Mouse (Mus musculus) spleen, embryonic (tissue): ENCODE measurements at regions not wholly inside any gene's neighbourhood (a gene's known extent, or its start where the extent isn't known, plus 50 kb on each side); places are given as distances from the start of the nearest gene placed in this dataset.

Experiments used
- CTCF ChIA-PET: fragments of 350-600 bp; sonication (Branson Sonifier 250); formaldehyde crosslinking; loops from one replicate; lab custom pipeline; 2022; lab: Charles Lee

DNA sequence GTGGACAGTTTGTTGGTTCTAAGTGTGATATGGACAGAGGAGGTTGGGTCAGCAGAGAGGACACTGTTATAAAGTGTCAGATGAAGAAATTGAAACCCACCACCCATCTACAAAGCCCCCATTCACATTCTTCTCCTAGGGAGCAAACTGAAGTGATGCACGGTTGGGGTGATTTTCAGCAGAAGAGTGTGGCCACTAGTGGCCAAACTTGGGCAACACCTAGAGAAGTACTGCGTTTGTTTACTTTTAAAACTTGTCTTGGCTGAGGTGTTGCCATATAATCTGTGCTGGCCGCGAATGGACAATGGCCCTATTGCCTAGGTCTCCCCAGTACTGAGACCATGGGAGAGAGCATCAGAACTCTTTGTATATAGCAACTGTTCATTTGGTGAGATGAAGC is 150.8 kb upstream of the Cox10 start:
- CTCF ChIA-PET, result no interaction called here

DNA sequence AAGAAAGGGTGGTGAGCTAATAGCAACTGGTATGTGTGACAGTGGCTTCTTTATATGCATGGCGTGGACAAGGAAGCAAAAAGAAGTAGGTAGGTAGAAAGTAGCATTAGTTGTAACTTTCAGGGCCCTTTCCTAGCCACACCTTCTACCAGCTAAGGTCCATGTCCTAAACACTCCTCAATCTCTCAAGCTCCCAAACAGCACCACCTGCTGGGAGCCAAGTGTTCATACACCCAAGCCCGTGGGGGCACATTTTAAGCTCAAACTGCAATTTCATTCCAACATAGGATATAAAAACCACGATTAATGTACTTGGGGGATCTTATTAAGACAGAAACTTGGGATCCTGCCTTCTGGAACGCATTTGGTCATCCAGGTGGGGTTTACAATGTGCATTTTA is 141.6 kb upstream of the Cox10 start:
- CTCF ChIA-PET, result no interaction called here

DNA sequence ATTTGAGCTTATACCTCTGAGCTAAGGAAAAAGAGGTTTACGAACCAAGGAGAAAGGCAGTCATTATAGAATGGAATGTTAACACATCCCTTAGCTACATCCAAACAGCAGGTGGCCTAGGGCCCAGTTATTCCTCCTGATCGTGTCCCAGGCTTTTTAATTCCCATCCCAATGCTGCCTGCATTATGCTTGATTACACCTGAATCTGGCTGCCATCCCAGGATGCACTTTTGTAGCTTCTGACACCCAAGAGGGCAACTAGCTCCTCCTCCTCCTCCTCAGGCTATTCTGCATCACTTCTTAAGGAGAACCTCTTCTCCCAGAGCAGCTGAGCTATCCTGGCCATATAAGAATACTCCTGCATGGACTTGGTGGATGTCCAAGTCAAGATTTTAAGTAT is 137.9 kb upstream of the Cox10 start:
- CTCF ChIA-PET, result no interaction called here

DNA sequence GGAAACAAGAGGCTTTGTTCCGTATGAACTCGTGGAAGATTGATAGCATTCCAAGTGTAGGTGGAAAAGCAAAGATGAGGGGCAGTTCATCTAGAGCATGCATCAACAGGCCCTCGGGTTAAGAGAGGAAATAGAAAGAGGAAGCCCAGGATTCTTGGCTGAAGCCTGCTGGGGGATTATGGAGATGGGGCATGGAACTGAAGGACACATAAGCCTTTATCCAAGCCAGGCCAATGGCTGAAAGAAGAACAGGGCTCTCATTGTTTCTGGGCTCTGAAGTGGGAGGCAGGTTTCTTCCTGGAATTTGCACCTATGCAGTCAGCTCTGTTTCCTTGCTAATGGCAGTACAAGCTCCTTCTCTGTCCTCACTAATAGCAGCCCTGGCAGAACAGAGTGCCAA is 131.6 kb upstream of the Cox10 start:
- CTCF ChIA-PET, result no interaction called here

DNA sequence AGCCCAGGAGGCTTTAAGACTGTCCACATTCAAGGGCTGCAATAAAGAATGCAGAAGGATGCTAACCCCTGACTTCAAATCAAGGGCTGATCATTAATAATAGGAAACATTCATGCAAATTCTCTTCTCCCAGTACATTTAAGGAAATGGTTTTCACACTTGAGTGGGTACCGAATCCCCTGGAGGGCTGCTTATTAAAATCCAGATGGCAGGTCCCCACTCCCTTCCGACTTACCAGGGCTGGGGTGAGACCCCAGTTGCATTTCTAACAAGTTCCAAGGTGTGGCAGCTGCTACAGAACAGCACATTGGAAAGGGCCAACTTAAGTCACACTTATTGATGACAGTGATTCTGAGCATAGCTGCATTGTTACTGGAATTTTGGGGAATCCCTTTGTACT is 129.0 kb upstream of the Cox10 start:
- CTCF ChIA-PET, result no interaction called here

DNA sequence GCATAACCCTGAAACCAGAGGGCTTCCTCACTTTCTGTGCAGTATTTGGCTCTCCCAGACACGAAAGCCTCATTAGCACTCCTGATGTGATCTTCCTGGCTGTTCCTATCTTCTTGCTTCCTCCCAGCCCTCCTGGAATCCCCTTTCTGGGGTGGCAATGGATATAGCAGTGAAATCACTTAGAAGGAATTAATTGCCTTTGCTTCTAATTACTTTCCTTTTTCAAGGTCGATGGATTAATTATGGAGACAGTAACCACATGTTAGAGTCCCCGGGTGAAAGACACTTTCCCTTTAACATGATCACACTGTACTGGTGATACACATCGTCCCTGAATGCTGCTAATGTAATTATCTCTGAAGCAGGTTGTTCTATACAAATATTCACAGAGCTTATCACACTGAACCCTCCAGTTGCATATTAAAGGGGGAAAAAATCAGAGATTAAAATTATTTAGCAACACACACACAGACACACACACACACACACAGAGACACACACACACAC is 128.1 kb upstream of the Cox10 start:
- CTCF ChIA-PET, result no interaction called here

DNA sequence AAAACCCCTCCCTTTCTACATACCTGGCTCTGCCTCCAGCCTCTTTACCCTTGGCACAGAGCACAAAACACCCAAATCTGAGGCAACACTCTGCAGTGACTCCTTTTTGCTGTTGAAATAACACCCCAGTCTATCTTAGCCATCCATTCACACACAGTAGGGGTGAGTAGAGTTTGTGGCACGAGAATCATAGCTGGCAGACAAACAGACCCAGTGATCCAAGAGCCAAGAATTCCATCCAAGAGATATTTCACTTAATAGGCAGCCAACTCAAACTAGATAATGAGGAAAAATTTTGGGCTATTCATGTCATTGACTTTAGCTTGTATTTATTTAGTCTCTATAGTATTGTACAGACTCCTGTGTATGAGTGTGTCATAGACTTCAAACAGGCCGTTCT is 126.9 kb upstream of the Cox10 start:
- CTCF ChIA-PET, result interaction anchor here (1.0 kb wide), 1 partner anchor 13 kb away, joined by 3 read pairs; no protein-coding TSS in a partner anchor

DNA sequence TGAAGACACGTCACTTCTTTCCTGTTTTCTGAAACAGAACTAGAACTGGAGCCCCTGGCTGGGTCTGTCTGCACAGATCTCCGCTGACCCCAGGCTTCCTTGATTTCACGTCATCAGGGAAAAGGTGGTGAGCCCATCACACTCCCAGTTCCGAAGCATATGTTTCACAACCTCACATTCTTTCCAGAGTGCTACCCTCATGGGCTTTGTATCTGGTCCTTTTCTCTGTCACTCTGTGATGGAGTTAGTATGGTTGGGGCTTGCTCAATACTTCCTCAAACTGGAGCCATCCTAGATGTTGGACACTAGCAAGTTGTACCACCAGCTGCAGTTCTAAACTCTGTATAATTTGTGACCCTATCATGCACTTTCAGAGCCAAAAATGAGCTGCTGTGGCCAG is 125.8 kb upstream of the Cox10 start:
- CTCF ChIA-PET, result no interaction called here

DNA sequence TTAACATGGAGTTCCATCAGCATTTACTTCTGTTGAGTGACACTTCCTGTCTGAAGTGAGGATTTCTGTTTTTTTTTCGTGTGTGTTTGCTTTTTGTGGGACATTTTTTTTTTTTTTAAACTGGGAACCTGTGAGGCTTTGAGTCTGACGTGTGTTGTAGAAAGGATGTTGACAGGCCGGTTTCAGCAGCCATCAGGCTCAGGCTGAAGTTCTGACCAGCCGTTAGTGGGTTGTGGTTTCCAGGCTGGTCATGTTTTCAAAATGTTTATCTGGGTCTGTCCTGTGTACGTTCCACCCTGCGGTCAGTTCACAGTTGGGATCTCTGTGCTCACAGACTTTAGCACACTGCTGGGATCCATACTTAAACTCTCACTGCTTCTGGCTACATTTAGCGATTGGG is 125.0 kb upstream of the Cox10 start:
- CTCF ChIA-PET, result no interaction called here

DNA sequence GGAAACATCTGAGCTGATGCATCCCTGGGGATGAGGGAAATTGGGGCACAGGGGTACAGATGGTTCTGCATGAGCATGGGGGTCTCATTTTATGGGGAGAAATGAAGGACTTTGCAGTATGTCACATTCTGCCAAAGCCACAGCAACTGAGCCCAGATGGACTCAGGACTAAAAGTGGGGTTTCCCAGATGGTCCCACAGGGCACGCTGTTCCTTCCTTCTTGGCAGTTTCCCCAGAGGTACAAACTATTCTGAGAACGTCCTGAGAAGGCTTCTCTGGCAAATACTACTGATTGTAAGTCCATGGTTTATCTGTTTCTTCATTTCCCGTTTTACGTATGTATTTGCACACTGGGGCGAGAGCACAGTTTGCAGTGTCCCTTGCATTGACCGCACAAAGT is 121.6 kb upstream of the Cox10 start:
- CTCF ChIA-PET, result no interaction called here

DNA sequence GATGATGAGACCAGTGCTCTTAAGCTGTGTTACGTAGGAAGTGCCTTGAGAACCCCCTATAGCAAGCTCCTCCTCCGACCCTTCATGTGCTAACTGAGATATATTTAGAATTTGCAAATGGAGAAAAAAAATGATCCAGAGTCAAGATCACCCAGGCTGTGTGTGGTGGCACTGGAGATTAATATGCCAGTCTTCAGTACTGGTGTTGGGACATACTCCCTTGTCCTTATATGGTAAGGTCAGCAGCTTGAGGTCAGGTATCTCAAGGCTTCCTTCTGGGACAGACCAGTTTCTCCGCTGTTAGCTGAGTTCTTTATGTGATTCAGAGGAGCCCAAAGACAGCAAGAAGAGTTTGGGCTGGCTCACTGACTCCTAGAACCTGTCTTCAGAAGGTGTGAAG is 116.0 kb upstream of the Cox10 start:
- CTCF ChIA-PET, result no interaction called here

DNA sequence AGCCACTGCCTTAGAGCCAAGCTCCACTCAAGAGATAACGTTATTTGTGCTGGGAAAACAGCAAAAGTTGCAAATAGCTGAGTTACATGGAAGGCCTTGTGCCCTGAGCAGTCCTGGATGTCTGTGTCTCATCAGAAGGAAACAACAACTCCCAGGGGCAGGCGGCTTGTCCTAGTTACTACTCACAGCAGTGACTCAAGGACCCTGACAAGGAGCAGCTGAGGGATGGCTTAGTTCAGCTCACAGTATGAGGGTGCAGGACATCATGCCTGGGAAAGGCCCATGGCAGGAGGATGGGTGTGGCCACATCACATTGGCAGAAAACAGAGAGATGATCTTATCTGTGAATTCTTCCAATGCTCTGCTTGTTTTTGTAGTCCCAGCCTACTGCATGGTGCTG is 109.4 kb upstream of the Cox10 start:
- CTCF ChIA-PET, result no interaction called here

DNA sequence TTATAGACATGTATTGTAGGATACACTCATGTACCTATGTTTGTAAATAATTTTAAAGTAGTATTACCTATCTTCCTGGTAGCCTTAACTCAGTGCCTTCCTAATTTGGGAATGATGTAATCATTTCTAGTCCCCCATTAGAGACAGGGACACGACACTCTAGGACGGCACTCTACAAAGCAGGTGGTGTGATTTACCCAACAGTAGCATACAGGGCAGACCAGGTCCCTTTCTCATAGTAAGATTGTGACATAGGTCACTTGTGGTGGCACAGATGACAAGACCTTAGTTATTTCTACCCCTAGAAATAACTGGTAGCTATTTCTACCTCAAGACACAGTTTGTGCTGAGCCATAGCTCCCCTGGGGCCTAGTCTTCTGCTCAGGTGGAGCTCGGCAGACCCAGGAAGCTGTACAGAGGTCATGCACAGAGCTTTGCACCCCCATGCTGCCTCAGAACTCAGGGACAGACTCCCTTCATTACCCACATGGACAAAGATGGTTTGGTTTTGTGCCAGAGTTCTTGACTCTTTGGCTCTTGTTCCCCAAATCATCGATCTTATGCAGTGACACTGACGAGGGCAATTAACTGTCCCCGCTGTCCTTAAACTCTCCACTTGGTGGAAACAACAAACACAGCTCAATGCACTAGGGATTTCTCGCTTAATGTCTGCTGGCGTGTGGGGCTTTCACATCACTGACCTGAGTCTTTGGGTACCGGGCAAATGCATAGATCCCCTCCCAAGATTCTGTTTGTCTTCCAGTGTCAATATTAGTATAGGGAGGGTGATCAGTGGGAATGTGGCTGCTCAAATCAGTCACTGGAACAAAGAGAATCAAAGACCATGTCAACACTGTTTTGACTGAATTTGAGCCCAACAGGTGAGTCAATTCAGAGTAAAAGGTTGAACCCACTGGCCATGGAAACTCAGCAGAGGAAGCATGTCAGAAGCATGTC is 108.5 kb upstream of the Cox10 start:
- CTCF ChIA-PET, result no interaction called here

DNA sequence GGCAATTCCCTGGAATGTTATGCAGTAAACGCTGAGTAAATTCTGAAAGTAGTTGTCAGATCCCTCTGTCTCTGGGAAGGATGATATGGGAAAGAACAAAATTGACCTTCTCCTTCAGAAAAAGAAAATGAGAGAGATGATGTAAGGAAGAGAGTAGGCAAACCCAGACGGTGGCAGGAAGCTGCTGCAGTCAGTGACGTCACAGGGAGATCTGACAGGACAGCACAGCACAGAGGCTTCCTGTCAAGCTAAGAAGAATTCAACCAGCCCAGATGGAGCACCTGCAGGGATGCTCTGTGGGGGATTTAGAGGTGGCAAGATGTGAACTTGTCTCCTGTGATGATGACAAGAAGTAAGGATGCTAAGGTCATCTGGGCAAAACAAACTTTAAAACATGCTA is 107.7 kb upstream of the Cox10 start:
- CTCF ChIA-PET, result no interaction called here

DNA sequence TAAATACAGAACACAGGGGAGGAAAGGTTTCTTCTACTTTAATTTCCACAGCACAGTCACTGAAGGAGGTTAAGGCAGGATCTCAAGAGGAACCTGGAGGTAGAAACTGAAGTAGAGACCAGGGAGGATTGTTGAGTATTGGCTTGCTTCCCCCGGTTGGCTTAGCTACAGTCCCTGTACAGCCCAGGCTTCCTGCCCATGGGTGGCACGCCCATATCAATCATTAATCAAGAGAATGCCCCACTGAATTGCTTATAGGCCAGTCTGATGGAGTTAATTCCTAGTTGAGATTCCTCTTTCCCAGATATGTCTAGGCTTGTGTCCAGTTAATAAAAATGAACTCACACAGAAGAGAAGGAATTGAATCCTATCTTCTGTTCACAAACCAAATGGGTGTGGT is 107.3 kb upstream of the Cox10 start:
- CTCF ChIA-PET, result no interaction called here

DNA sequence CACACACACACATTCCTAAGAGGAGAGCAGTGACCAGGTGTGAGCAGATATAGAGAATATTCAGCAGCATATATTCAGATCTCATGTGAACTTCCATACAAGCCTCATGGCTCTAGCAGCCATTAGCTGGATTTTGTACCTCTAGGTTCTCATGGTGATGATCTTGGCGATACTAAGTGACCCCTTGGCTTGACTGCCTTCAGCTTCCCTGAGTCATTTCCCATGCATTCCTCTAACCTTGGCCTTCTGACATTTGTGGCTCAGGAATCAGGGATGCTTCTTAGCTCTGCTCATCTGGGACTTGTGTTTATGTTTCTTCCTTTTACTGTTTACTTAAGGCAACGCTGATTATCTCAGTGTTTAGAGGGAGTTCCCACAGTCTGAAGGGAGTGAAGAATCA is 100.8 kb upstream of the Cox10 start:
- CTCF ChIA-PET, result no interaction called here

DNA sequence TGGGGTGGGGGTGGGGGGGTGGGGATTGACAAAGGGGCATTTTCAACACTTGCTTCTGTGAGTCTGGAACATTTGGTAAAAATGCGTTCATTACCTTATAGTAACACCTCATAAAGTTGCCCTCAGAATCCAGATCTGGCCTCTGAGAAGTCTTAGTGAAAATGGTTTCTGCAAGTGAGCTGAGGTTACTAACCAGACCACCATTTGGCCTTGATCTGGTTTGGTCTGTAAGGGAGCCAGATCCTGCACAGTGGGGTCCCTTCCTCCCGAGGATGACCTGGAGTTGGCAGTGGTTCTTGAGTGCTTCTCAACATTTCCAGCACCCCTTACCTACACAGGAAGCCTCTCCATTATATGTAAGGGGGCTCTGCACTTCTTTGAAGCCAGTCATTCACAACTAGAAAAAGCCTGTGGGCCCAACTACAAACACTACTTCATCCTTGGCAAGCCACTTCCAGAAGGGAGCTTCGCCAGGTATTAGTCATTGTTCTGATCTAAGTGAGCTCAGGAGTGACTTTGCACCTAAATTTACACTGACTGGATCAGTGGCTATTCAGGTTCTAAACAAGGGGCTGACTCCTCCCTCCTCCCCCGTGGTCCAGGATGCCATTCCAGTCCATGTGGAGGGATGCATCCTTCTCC is 94.3 kb upstream of the Cox10 start:
- CTCF ChIA-PET, result no interaction called here

DNA sequence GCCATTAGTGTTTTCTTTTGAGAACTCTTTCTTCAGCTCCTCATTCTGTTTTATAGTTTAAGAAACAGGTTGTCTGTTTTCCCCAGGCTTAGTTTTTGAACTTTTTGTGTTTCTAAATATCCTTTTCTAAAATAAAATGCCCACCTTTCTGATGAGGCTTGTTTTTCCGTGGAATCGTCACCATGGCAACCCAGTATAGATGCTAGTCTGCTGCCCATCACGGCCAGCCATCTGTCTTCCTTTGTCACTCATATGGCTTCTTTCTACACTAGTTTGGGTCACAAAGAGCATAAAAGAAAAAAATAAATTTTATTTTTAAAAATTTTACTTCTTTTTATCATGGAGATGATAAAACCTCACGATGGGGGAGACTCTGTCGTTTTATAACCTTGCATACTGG is 93.7 kb upstream of the Cox10 start:
- CTCF ChIA-PET, result no interaction called here

DNA sequence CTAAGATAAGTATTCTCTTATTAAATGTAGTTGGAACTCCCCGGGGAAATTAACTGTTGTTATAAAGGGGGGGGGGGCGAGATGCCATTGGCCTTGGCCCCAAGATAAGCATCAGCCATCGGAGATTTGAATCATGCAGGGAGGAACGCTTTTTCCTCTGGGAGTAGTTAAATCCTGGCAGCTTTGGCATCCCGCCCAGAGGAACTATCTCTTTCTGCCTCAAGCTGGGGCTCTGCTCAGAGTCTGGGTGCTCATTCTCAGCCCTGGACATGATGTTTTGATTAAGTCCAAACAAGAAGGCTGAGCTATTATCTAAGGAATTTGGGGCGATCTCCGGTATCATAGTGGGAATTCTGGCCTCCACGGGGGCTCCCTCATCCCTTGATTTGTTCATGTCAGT is 89.4 kb upstream of the Cox10 start:
- CTCF ChIA-PET, result no interaction called here

DNA sequence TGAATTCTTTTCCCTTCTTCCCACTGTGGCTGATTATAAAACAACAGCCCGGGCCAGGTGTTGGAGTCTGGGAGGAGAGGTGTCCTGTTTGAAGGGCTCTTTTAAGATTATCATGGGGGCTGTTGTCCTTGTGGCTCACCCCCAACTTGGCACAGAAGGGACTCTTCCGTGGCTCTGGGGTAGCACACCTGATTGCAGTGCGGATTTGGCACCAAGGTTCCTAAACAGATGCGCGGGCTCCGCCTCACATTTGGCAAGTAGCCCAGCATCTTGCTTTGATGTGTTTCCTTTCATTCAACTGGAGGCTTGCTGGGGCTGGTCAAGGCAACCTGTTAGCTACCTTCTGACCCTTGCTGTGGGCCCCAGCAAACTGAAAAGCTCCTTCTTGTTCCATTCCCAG is 85.5 kb upstream of the Cox10 start:
- CTCF ChIA-PET, result no interaction called here

DNA sequence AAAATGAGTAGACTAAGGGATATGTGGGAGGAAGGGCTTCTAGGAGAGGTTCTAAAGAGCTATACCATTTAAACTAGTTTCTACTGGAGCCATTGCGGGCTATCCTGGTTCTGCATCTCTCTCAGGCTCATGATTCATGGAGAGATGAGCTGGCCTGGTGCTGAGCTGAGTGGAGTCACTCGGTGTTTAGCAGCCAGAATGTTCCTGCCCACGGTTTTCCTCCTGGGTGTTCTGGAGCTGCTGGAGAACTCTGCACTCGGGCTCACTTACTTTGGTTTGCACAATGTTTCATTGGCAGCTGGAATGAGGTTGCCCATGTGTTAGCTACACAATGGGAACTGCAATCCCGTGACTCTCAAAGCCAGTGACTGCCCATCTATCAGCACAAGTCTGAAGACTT is 79.0 kb upstream of the Cox10 start:
- CTCF ChIA-PET, result no interaction called here

DNA sequence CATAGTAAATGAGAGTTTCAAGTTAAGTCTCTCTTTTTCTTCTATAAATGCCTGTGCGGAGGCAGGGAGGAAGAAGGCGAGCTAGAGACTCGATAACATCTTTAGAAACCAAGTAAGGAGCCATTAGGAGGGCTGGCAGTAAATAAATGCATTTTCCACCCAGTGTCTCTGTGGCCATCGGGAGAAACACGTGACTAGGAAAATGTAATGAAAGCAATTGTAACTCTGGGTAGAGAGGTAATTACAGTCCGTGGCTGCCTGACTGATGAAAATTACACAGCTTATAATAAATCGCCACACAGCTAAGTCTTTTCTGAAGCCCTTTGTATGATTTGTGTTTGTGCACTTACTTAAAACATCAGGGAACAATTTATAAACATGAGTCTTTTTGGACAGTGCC is 77.4 kb upstream of the Cox10 start:
- CTCF ChIA-PET, result no interaction called here

DNA sequence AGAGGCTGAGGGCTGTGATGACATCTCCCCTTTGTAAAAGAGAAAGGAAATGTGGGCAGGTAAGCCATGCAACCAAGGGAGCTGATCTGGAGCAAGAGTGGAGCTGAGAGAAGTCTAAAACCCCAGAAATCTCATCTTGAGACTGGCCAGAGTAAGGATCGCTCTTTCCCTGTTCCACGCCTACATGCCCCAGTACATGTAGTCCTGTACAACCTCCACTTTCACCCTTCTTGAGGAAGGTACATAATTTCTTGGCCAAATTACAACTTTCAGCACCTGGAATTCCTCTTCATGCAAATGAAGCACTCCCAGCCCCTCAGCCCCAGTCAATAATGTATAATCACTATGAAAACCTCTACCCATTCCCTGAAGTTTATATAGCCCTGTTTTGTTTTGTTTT is 60.2 kb upstream of the Cox10 start:
- CTCF ChIA-PET, result no interaction called here
